Mouse (Mus musculus): ENCODE results near the gene P2rx2.
A peak's percentile ranks its signal among the peaks of the same experiment; 100 is the strongest.

P2rx2 gene

DNA sequence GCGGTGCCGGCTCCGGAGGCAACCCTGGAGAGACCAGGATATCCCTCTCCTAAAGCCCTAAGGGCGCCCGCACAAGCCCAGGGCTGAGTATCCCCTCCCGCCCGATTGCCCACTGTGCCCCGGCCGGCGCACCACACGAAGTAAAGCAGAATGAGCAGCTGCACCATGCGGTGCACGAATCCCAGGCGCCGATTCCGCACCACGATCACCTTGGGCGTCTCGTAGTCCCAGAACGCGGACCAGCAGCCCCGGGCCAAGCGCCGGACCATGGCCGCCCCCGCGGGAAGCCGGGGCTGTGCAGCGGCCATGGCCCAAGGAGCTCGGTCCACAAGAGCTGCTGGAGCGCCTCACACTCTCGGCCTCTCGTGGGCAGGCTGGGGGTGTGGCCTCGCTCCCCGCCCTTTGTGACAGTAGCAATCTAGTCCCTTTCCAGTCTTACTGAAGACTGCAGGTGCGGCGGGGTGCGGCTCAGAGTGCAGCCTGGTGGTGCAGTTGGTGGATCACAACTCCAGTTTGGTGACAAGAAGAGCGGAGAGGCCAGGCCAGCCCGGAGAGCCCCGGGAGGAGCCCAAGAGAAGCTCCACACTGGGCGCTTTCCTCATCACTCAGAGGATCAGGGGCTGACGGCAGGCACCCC lies at the start of gene P2rx2:
TSS of gene P2rx2 (minus strand) at position 565 of the 637 bp plus-strand sequence.
- no peak for DNase-seq

GRCm38 (mm10) chr5:110392727-110393126 lies 49.7 kb upstream of the P2rx2 start:
- peak; percentile 88 for DNase-seq

DNA sequence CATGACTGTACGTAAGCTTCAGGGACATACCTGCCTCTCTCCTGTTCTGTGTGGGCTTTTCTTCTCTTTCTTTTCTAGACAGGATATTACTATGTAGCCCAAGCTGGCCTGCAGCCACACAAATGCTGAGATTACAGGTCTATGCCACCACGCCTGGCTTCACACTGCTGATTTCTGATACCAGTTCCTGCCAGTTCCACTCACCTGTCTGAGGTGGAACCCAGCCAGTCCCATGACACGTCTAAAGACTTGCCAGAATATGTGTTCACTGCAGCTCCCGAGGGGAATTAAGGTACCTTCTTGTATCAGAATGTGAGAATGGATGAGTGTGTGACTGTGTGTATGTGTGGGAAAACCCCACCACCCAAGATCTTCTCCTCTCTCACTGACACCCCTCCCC lies 47.6 kb upstream of the P2rx2 start:
- DNase-seq, result peak; percentile 84

- DNase-seq, result no peak
These were observed 44.3 kb upstream of the P2rx2 start for GRCm38 (mm10) chr5:110387332-110387731.

GRCm38 (mm10) chr5:110386371-110387330 lies 43.6 kb upstream of the P2rx2 start:
- no peak for DNase-seq

DNA sequence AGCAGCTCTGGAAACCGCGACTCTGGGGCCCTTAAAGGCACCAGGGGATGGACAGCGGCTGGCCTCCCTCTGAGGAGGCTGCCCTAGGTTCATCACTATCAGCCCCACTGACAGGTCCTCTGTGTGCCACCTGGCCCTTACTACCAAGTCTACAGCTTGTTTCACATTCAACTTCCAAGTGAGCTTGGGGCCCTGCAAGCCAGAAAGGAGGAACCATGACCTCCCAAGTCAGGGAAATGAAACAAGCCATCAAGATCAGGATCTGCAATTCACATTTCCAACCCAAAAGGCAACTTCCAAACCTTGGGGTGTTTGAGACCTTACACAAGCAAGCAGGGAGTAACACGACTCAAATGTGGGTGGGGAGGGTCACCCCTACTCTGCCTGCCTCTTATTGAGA lies 42.3 kb upstream of the P2rx2 start:
- DNase-seq, result no peak

DNA sequence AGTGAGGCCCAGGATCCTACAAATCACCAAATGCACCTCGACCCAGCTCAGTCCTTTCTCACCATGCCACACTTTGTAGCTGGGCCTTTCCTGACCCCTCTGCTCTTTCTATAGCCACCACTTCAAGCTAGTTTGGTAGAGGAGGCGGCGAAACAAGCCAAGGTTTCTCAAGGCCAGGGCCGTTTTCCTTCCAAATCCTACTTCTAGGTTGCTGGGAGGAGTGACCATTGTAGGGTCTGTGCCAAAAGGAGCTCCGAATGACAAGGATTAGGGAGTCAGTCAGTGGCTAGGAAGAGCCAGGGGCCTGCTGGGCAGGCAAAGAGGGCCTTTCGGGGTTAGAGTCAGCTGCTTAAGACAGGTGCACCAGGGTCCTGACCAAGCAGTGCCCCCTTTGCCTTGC lies 41.5 kb upstream of the P2rx2 start:
- no peak for DNase-seq

- DNase-seq, result no peak
These were observed 36.8 kb upstream of the P2rx2 start for GRCm38 (mm10) chr5:110379823-110380222.

- peak; percentile 62 for DNase-seq
These were observed 36.1 kb upstream of the P2rx2 start for GRCm38 (mm10) chr5:110379086-110379485.

DNA sequence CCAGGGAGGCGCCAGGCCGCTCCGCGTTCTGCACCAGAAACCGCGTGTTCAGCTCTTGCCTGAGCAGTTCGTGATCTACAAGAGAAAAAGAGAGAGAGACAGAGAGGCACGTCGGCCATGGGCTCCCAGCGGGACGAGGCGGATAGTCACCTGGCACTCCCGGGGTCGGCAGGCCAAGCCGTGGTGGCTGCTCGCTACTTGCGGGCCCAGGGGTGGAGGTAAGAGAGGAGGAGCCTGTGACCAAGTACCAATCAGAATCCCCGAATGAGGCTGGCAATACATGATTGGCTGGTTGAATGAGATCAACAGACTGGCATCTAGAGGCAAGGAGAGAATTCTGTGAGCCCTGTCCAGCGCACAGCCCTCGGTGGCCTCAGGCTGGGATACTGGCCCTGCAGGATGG lies 35.2 kb upstream of the P2rx2 start:
- DNase-seq, result no peak

- DNase-seq, result peak; percentile 93
These were observed 33.9 kb upstream of the P2rx2 start for GRCm38 (mm10) chr5:110376802-110377433.

DNA sequence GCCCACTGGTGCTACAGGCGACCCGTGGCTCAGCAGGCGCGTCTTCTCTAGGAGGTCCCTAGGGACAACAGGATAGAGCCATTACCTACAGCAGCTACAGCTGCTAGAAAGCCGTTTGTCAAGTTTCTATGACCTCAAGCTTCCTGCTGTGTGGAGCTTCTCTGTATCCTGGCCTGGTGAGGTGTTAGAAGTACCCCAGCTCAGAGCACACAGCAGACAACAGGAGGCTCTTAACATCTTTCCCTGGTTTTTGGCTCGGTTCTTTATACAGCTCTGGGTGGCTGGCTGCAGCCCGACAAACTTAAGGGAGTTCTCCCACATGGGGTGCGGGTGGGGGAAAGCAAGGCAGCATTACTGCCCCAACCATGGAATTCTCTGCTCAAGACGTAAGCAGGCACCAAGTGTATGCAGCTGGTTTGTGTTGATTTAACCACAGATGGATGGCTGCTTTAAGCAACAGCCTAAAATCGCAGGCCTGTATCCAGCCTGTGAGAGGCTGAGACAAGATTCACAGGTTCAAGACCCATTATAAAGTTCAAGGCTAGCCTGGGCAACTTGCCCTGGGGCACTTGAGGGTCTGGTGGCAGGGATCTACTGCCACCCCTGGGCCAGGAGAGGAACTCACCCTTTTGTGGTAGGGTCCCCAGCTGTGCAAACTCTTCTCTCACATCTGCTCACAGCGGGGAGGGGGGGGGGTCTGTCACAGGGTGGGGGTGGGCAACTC lies 21.0 kb upstream of the P2rx2 start:
- no peak for DNase-seq

GRCm38 (mm10) chr5:110363179-110363821 lies 20.3 kb upstream of the P2rx2 start:
- no peak for DNase-seq

GRCm38 (mm10) chr5:110362813-110363178 lies 19.8 kb upstream of the P2rx2 start:
- DNase-seq, result no peak

GRCm38 (mm10) chr5:110361465-110361864 lies 18.5 kb upstream of the P2rx2 start:
- DNase-seq, result no peak

DNA sequence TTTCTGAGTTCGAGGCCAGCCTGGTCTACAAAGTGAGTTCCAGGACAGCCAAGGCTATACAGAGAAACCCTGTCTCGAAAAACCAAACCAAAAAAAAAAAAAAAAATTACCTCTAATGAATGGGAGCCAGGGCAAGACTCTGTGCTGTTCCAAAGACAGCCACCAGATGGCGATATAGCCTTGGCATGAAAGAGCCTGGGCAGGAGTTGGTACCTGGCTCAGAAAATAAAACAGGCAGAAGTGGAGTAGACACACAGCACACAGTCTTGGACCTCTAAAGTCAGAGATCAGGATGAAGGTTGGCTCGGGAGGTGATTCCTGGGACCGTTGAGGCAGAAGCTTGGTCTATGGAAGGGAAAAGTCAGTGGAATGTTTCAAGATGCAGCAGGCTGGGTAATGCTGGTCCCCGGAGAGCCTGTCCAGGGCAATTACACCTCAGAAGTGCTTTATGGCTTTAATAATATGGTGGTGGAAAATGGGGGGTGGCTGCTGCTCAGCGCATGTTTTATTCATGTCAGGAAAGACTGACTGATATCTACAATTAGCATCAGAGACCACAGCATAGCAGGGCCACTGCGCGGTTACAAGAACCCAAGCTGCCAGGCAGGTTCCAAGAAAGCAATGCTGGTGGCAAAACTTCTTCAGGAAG lies 14.6 kb upstream of the P2rx2 start:
- DNase-seq, result peak; percentile 90

DNA sequence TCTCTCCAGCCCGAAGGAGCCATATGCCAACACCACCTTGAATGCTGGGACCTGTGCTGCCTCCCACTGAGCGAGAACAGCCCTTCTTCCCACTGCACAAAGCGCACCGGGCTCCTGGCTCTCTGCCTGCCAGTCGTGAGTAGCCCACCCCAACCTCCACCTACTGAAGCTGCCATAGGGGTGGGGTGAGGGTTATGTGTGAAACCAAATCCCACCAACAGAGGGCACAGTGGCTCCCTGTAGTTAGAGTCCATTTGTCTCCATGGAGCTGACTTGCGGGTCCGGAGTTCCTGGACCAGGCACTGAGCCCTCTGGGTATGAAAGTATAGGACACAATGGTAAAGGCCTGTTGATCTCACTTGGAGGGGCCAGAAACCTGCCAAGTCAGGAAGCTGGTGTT lies 11.7 kb upstream of the P2rx2 start:
- no peak for DNase-seq

GRCm38 (mm10) chr5:110347006-110347405 lies 4.0 kb upstream of the P2rx2 start:
- no peak for DNase-seq

DNA sequence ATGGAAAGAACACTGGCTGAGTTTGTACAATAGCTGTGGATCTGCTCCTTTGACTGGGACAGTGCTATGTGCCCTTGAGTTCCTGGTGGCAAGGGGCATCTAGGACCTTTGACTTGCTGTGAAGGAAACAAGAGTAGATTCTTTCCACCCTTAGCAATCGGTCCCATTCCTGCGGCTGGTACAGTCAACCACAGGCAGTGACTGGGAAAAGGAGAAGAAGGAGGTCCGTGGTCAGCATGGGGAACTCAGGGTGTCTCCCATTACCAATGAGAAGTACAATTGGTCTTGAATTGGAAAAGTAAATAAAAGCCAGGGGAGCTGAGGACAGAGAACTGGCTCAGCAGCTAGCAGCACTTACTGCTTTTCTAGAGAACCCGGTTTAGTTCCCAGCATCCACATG lies 2.5 kb upstream of the P2rx2 start:
- no peak for DNase-seq

GRCm38 (mm10) chr5:110344524-110344923 lies 1.5 kb upstream of the P2rx2 start, which contains the start of gene Lrcol1:
TSS of gene Lrcol1 (plus strand) at chr5:110344730.
- DNase-seq, result no peak

- DNase-seq, result no peak
These were observed 4.2 kb downstream of the P2rx2 start for GRCm38 (mm10) chr5:110338792-110339191.

DNA sequence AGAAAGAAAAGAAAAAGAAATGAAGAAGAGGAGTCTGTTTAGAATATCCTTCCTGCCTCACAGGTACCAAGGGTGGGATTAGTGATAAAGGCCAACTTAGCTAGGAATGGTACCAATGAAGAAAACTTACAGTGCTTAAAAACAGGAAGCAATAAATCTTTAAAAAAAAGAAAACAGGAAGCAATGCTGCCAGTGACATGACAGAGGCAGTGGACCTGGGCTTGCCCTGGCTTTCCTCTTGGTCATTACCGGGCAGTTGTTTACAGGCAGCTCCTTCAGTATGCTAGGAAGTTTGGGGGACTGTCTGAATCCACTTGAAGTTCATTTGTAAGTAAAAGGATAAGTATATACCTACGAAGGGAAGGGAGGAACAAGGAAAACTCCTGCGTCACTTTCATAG lies 12.5 kb downstream of the P2rx2 start:
- DNase-seq, result no peak
